Mouse (Mus musculus) hindbrain, embryonic 15.5 days (tissue): ENCODE results near the gene Entpd5. TPM values are rescaled to one million over a fixed set of nuclear protein-coding genes. Genes with fewer than 3 reads are reported as not detected.

Experiments
- ATAC-seq: fragments of 200-750 bp; cut with Nextera tagmentation; 2 replicates; pipeline ENCODE4 v1.8.0; 2017; ENCODE audit warnings: low read depth, moderate number of reproducible peaks, moderate TSS enrichment; ENCODE audit not compliant: low FRiP score
- H3K27ac ChIP-seq: fragments of 300-500 bp; sonication (generic); replicated peaks from 2 replicates; pipeline ENCODE4 v1.5.1; 2015; ENCODE audit warnings: mild to moderate bottlenecking, inconsistent platforms
- H3K27me3 ChIP-seq: fragments of 300-500 bp; sonication (generic); 2 replicates; pipeline ENCODE4 v1.6.1; 2015; ENCODE audit warnings: control low read depth, inconsistent platforms
- H3K36me3 ChIP-seq: fragments of 300-500 bp; sonication (generic); 2 replicates; pipeline ENCODE4 v1.6.1; 2015; ENCODE audit warnings: control low read depth, inconsistent platforms
- H3K4me1 ChIP-seq: fragments of 300-500 bp; sonication (generic); replicated peaks from 2 replicates; pipeline ENCODE4 v1.6.1; 2015; ENCODE audit warnings: control low read depth, inconsistent platforms
- H3K4me2 ChIP-seq: fragments of 300-500 bp; sonication (generic); 2 replicates; pipeline ENCODE4 v1.6.1; 2015; ENCODE audit warnings: moderate library complexity, mild to moderate bottlenecking, inconsistent platforms
- H3K4me3 ChIP-seq: fragments of 300-500 bp; sonication (generic); 2 replicates; pipeline ENCODE4 v1.5.1; 2015; ENCODE audit warnings: mild to moderate bottlenecking, inconsistent platforms
- H3K9ac ChIP-seq: fragments of 300-500 bp; sonication (generic); 2 replicates; pipeline ENCODE4 v1.6.1; 2015; ENCODE audit warnings: inconsistent platforms
- H3K9me3 ChIP-seq: fragments of 300-500 bp; sonication (generic); 2 replicates; pipeline ENCODE4 v1.6.1; 2016; ENCODE audit warnings: control low read depth, inconsistent platforms
- WGBS: fragments of 180-500 bp; shearing (Covaris S2); methylation state at CpG from one replicate; pipeline ENCODE4 v1.1.7; 2015; 5-methylcytosine and 5-hydroxymethylcytosine counted together
- polyA plus RNA-seq: library from polyadenylated mRNA; unstranded; fragments of >200 nt; fragmentation: Nextera tagmentation; extraction: Ambion mirVana; gene quantifications from 2 replicates; pipeline ENCODE4 v1.2.1, GENCODE M21; 2015

Entpd5 gene
- 12.0 and 12.7 TPM in 2 replicates for polyA plus RNA-seq

- H3K27me3 ChIP-seq, result no peaks in the 10 kb centered on the region
- H3K4me3 ChIP-seq, result peak within 1 kb of the TSS; percentile 72
- 1% methylated on average over 58 of the region's 63 CpGs for WGBS
- peaks cover 11% of the 10 kb centered on the region for H3K4me1 ChIP-seq
- H3K9me3 ChIP-seq, result no peaks in the 10 kb centered on the region
- peak; percentile 95 for ATAC-seq
- H3K27ac ChIP-seq, result peak within 1 kb of the TSS; percentile 92
- H3K4me2 ChIP-seq, result peak within 1 kb of the TSS; percentile 83
- peak within 1 kb of the TSS; percentile 77 for H3K9ac ChIP-seq
- H3K36me3 ChIP-seq, result no peaks in the 10 kb centered on the region
These were observed at the start of gene Entpd5, which contains the start of gene Bbof1 for GRCm38 (mm10) chr12:84408819-84409507. Gene Entpd5 (minus strand): TSS chr12:84409029. Gene Bbof1 (plus strand): TSS chr12:84409071.

GRCm38 (mm10) chr12:84456911-84457310 lies 48.1 kb upstream of the Entpd5 start:
- Histone ChIP-seq H3K27me3 (no peaks in the 10 kb centered on the region), H3K9ac (no peak overlapping the region)
- 92% methylated on average over 3 of the region's 3 CpGs for WGBS

GRCm38 (mm10) chr12:84451801-84452200 lies 43.0 kb upstream of the Entpd5 start:
- WGBS, result 1% methylated on average over 11 of the region's 11 CpGs
- H3K4me2 ChIP-seq, result peak overlapping the region; percentile 97

More at GRCm38 (mm10) chr12:84456911-84457310, 48.1 kb upstream of the Entpd5 start:
- no peak for ATAC-seq
- peaks cover 13% of the 10 kb centered on the region for H3K4me1 ChIP-seq
- H3K4me2 ChIP-seq, result no peak overlapping the region
- peaks cover 33% of the 10 kb centered on the region for H3K36me3 ChIP-seq
- no peak overlapping the region for H3K27ac ChIP-seq
- H3K4me3 ChIP-seq, result no peak overlapping the region
- no peaks in the 10 kb centered on the region for H3K9me3 ChIP-seq

GRCm38 (mm10) chr12:84450718-84451646 lies 42.2 kb upstream of the Entpd5 start, which contains the start of the genes Aldh6a1 and Lin52:
Gene Aldh6a1 (minus strand): TSS chr12:84451004.
Gene Lin52 (plus strand): TSS chr12:84451422.
- H3K9me3 ChIP-seq, result no peaks in the 10 kb centered on the region
- no peaks in the 10 kb centered on the region for H3K36me3 ChIP-seq
- peak within 1 kb of the TSS; percentile 59 for H3K4me3 ChIP-seq
- peak within 1 kb of the TSS; percentile 67 for H3K9ac ChIP-seq
- WGBS, result under 1% methylated on average over 49 of the region's 49 CpGs
- H3K4me1 ChIP-seq, result peaks cover 27% of the 10 kb centered on the region
- peak; percentile 99 for ATAC-seq
- H3K4me2 ChIP-seq, result peak within 1 kb of the TSS; percentile 97
- no peaks in the 10 kb centered on the region for H3K27me3 ChIP-seq
- H3K27ac ChIP-seq, result peak within 1 kb of the TSS; percentile 85

More at GRCm38 (mm10) chr12:84451801-84452200, 43.0 kb upstream of the Entpd5 start:
- Histone ChIP-seq H3K4me1 (peaks cover 27% of the 10 kb centered on the region), H3K36me3 (0 out of 2 replicates have a peak, but pooled peaks cover under 1% of the 10 kb centered on the region), H3K4me3 (peak overlapping the region; percentile 59), H3K27ac (peak overlapping the region; percentile 85), H3K27me3 (no peaks in the 10 kb centered on the region), H3K9ac (peak overlapping the region; percentile 50), H3K9me3 (no peaks in the 10 kb centered on the region)
- ATAC-seq, result no peak

DNA sequence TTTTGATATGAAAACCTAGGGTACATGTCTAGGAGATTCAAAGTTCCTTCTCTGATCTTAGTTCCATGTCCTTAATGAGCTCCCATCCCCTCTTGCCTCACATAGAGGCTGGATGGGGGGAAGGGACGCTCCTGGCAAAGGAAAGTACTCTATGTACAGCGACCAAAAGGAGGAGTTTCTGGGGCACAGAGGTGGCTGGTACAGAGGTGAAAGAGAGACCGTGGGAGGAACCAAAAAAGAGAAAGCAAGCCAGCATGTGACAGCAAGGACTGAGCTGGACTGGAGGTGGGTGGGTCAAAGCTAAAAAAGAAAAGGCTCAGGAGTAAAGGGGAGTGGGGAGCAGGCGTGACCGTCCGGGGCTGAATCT lies 41.5 kb upstream of the Entpd5 start:
- no peaks in the 10 kb centered on the region for H3K36me3 ChIP-seq

DNA sequence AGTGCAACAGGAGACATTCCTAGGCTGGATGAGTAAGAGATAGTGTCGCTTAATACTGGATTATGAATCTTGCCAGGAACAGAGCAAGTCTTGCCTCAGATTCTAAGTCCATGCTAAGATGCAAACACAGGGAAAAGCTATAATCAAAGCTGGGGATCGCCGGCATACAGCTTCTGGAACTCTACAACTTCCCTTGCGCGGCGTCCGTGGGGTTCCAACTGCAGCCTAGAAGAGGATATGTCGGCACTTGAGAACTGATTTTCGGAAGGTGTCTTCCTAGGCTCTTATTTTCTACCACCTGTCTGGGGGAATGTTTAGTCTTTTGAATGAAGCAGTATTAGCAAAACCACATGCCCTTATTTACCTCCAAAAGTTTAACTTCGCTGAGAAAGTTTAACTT lies 41.1 kb upstream of the Entpd5 start:
- peak overlapping the region; percentile 97 for H3K4me2 ChIP-seq
- WGBS, result 51% methylated on average over 10 of the region's 10 CpGs
- no peaks in the 10 kb centered on the region for H3K9me3 ChIP-seq
- peak overlapping the region; percentile 59 for H3K4me3 ChIP-seq
- no peaks in the 10 kb centered on the region for H3K36me3 ChIP-seq
- H3K27ac ChIP-seq, result 0 out of 2 replicates have a peak overlapping the region, but pooled peaks have one; percentile 85
- H3K9ac ChIP-seq, result peak overlapping the region; percentile 67; the same call in 1 of the 2 replicates
- H3K27me3 ChIP-seq, result no peaks in the 10 kb centered on the region
- ATAC-seq, result no peak
- H3K4me1 ChIP-seq, result peaks cover 27% of the 10 kb centered on the region

More for the DNA sequence above, 41.5 kb upstream of the Entpd5 start:
- Histone ChIP-seq H3K9me3 (no peaks in the 10 kb centered on the region), H3K4me3 (peak overlapping the region; percentile 59), H3K27ac (peak overlapping the region; percentile 85), H3K4me2 (peak overlapping the region; percentile 97), H3K9ac (peak overlapping the region; percentile 67), H3K4me1 (peaks cover 27% of the 10 kb centered on the region), H3K27me3 (no peaks in the 10 kb centered on the region)
- no peak; the same call in 1 of the 2 replicates for ATAC-seq
- 0% methylated on average over 6 of the region's 6 CpGs for whole genome bisulfite sequencing

GRCm38 (mm10) chr12:84448181-84448580 lies 39.4 kb upstream of the Entpd5 start:
- H3K4me1 ChIP-seq, result peaks cover 27% of the 10 kb centered on the region
- H3K36me3 ChIP-seq, result no peaks in the 10 kb centered on the region
- no peak overlapping the region for H3K4me3 ChIP-seq
- no peaks in the 10 kb centered on the region for H3K27me3 ChIP-seq
- no peak overlapping the region for H3K4me2 ChIP-seq
- WGBS, result 92% methylated on average over 6 of the region's 6 CpGs
- ATAC-seq, result no peak
- no peak overlapping the region for H3K27ac ChIP-seq
- H3K9ac ChIP-seq, result no peak overlapping the region
- no peaks in the 10 kb centered on the region for H3K9me3 ChIP-seq

DNA sequence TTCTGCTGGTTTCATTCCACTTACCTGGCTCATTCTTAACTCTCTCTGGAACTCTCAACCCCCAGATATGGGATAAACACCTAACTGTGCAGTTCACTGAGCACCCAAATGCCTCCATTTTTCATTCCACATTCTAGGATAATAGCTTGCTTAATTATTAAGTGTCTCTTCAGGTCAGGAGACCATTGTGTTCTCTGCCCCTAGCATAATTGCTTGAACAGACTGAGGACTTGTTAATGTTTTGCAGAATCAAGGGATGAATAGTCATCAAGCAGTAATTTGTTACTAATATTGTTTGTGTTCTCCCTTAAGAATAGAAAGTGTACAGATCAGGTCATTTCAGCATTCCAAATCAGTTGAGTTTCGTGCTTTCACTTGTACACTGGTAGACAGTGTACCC lies 38.6 kb upstream of the Entpd5 start:
- no peaks in the 10 kb centered on the region for H3K9me3 ChIP-seq
- no peak for ATAC-seq
- 71% methylated on average over 1 of the region's 1 CpGs for WGBS
- H3K27ac ChIP-seq, result no peak overlapping the region
- H3K36me3 ChIP-seq, result no peaks in the 10 kb centered on the region
- no peak overlapping the region for H3K9ac ChIP-seq
- H3K4me2 ChIP-seq, result no peak overlapping the region
- H3K4me1 ChIP-seq, result peaks cover 19% of the 10 kb centered on the region
- H3K27me3 ChIP-seq, result no peaks in the 10 kb centered on the region
- H3K4me3 ChIP-seq, result no peak overlapping the region

DNA sequence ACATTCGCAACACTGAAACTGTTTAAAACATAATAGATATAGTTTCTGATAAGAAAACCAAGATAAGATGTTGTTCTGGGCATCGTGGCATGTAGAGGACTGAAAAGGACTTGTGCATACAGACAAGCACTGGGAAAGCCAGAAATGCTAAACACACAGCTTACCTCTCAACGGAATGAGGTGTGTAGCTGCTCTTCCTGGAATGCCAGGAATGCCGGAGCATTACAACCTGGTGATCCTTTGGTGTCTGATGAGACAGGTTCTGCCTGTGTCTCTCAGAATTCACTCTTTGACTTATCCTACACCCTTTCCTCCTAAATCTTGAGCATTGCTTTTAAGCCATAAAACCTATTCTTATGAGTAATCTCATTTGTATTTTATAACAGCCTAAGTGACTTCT lies 33.7 kb upstream of the Entpd5 start:
- no peaks in the 10 kb centered on the region for H3K27me3 ChIP-seq
- H3K9ac ChIP-seq, result no peak overlapping the region
- peaks cover 7% of the 10 kb centered on the region; the same call in 1 of the 2 replicates for H3K36me3 ChIP-seq
- H3K9me3 ChIP-seq, result no peaks in the 10 kb centered on the region
- no peak for ATAC-seq
- H3K4me3 ChIP-seq, result no peak overlapping the region
- no peak overlapping the region for H3K27ac ChIP-seq
- no peaks in the 10 kb centered on the region for H3K4me1 ChIP-seq
- no peak overlapping the region for H3K4me2 ChIP-seq
- WGBS, result 76% methylated on average over 4 of the region's 4 CpGs

DNA sequence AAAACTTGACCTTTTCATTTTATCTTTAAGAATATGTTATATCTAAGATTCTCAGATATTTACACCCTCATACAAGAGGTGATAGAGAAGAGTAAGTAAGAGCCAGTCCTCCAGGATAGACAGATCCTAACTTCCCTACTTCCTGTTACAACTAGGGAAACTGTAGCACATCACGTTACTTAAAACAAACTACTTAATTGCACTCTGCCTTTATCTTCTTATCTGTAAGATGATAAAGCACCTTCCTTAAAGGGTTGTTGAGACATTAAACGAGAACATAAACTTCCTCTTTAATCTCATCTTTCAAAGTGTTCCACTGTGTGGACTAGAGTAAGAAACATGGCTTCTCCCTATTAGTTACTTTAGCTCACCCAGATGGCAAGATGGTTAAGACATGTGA lies 29.9 kb upstream of the Entpd5 start:
- no peak overlapping the region for H3K4me3 ChIP-seq
- H3K9me3 ChIP-seq, result no peaks in the 10 kb centered on the region
- H3K9ac ChIP-seq, result no peak overlapping the region
- no peaks in the 10 kb centered on the region for H3K4me1 ChIP-seq
- ATAC-seq, result no peak
- peaks cover 16% of the 10 kb centered on the region; the same call in 1 of the 2 replicates for H3K36me3 ChIP-seq
- WGBS, result 85% methylated on average over 2 of the region's 2 CpGs
- no peak overlapping the region for H3K27ac ChIP-seq
- no peak overlapping the region for H3K4me2 ChIP-seq
- no peaks in the 10 kb centered on the region for H3K27me3 ChIP-seq

- no peak for ATAC-seq
- no peak overlapping the region for H3K4me3 ChIP-seq
- 93% methylated on average over 2 of the region's 2 CpGs for WGBS
- no peak overlapping the region for H3K4me2 ChIP-seq
- H3K36me3 ChIP-seq, result peaks cover 34% of the 10 kb centered on the region
- no peak overlapping the region for H3K27ac ChIP-seq
- H3K9ac ChIP-seq, result no peak overlapping the region
- no peaks in the 10 kb centered on the region for H3K27me3 ChIP-seq
- H3K9me3 ChIP-seq, result no peaks in the 10 kb centered on the region
- H3K4me1 ChIP-seq, result no peaks in the 10 kb centered on the region
These were observed 21.0 kb upstream of the Entpd5 start for GRCm38 (mm10) chr12:84429825-84430224.
